Mouse (Mus musculus) splenic B cell, adult 2 months (primary cell): Measurements from ENCODE around the gene St6galnac5.
A peak's percentile ranks its signal among the peaks of the same experiment; 100 is the strongest.

Source experiments
- DNase-seq: peaks from one replicate; pipeline ENCODE4 v3.0.0-alpha.2; 2011; ENCODE audit warnings: low read depth, low spot score
- H3K27me3 ChIP-seq: 2 replicates; pipeline ENCODE4 v1.6.1; 2012; ENCODE audit warnings: mild to moderate bottlenecking, low read length, moderate library complexity, mixed read lengths; ENCODE audit not compliant: control insufficient read depth, poor library complexity, insufficient read depth, severe bottlenecking
- H3K36me3 ChIP-seq: 2 replicates; pipeline ENCODE4 v1.6.1; 2012; ENCODE audit warnings: mild to moderate bottlenecking, low read length, moderate library complexity, mixed read lengths; ENCODE audit not compliant: control insufficient read depth, poor library complexity, insufficient read depth, severe bottlenecking

Gene St6galnac5

GRCm38 (mm10) chr3:152841264-152841663, 140.8 kb downstream of the St6galnac5 start:
- no peaks in the 10 kb centered on the region for H3K27me3 ChIP-seq
- no peaks in the 10 kb centered on the region for H3K36me3 ChIP-seq
- no peak for DNase-seq

GRCm38 (mm10) chr3:152837938-152838337, 144.1 kb downstream of the St6galnac5 start:
- no peaks in the 10 kb centered on the region for H3K36me3 ChIP-seq
- no peak for DNase-seq
- no peaks in the 10 kb centered on the region for H3K27me3 ChIP-seq

DNA sequence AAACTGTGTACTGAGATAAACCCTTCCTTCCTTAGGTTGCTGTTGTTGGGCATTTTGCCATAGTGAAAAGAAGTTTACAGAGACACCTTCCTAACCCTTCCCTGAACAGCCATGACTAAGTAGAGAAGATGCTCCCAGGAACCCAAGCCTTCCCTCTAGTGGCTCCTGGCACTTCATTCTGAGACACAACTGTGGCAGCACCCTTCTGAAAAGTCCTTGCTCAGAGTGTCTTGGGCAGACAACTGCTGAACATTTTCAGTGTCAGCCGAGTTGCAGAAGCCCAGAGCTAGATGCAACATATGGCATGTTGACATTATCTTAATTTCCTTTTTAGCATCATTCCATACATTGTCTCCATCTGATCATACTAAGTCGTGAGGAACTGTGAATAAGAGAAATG, 144.6 kb downstream of the St6galnac5 start:
- DNase-seq = no peak
- Histone ChIP-seq H3K36me3 (no peaks in the 10 kb centered on the region), H3K27me3 (no peaks in the 10 kb centered on the region)

DNA sequence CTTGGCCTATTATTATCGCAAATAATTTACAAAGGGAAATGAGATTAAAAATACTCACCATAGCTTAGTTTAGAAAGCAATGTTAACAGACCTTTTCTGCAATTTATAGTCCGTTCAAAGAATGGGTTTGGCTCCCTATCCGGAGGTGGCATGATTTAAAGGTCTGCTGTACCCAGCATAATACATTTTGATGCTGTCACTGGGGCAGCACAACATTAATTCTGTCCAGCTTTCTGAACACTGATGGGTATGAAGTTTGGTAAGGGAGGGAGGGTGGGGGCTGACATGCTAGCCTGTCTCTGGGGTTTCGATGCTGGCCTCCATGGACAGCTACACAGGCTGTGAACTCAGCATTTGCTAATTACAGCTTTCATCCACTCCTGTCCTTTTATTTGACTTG, 149.6 kb downstream of the St6galnac5 start:
- no peak for DNase-seq
- Histone ChIP-seq H3K27me3 (no peaks in the 10 kb centered on the region), H3K36me3 (no peaks in the 10 kb centered on the region)

DNA sequence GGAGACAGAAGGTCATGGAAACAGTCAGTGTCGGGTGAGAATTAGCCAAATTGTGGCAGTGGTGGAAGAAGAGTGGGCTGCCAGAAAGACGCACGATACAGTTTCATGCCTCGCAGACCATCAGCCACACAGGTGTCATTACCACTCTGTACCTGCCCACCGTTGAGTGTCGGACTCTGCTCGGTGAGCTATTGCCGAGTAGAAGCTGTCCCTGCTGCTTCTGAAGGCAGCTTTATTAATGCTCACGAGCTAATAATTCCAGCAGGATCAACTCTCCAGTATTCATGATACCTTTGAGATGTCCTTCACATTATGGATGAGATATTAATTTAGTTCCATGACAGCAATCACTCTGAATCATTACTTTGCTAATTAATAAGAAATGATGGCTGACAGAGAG, 150.1 kb downstream of the St6galnac5 start:
- no peak for DNase-seq
- H3K27me3 ChIP-seq = no peaks in the 10 kb centered on the region
- no peaks in the 10 kb centered on the region for H3K36me3 ChIP-seq

DNA sequence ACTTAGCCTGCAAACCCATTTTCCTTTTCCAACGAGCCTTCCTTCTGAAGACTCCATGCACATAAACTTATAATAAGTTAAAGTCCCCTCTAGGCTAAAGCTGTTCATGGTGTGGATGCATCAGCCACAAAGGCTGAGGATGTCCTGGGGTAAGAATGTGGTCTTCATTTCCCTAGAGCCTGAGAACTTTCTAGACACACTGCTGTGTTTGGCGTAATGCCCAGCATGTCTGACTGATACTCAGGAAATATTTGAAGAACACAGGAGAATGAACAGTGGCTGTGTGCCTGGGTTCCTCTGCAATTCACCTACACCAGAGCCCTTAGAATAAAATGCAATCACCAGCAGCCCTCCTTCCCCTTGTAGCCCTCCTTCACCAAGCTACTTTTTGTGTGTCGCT, 150.7 kb downstream of the St6galnac5 start:
- no peaks in the 10 kb centered on the region for H3K36me3 ChIP-seq
- H3K27me3 ChIP-seq = no peaks in the 10 kb centered on the region
- DNase-seq = no peak

DNA sequence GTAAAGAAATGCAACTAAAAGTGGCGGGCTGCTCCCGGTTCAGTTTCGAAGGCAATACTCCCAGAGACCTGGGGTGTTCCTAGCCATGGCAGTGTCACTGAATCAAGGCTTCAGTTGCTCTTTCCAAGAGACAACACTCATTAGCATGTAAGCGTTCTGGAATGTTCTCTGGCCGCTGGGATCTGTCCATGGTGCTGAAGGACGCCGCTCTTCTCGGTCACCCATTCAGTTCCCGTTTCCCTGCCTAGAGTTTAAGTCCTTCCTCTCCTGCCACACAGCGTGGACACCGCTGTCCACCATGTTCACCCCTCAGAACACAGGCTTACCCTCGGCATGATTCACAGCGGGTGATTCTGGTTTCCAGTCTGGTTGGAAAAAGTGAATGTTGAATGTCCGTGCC, 160.8 kb downstream of the St6galnac5 start:
- H3K36me3 ChIP-seq = no peaks in the 10 kb centered on the region
- DNase-seq = peak; percentile 29
- H3K27me3 ChIP-seq = no peaks in the 10 kb centered on the region

GRCm38 (mm10) chr3:152820406-152820805, 161.6 kb downstream of the St6galnac5 start:
- DNase-seq = no peak
- no peaks in the 10 kb centered on the region for H3K36me3 ChIP-seq

GRCm38 (mm10) chr3:152815110-152815509, 166.9 kb downstream of the St6galnac5 start:
- DNase-seq = no peak
- no peaks in the 10 kb centered on the region for H3K36me3 ChIP-seq
- no peaks in the 10 kb centered on the region for H3K27me3 ChIP-seq

More at GRCm38 (mm10) chr3:152820406-152820805, 161.6 kb downstream of the St6galnac5 start:
- H3K27me3 ChIP-seq = no peaks in the 10 kb centered on the region

- DNase-seq = no peak
- no peaks in the 10 kb centered on the region for H3K36me3 ChIP-seq
- H3K27me3 ChIP-seq = no peaks in the 10 kb centered on the region
Observed at GRCm38 (mm10) chr3:152813905-152814304, 168.1 kb downstream of the St6galnac5 start.

- Histone ChIP-seq H3K27me3 (no peaks in the 10 kb centered on the region), H3K36me3 (no peaks in the 10 kb centered on the region)
- DNase-seq = peak; percentile 42
Observed at GRCm38 (mm10) chr3:152799738-152800431, 182.2 kb downstream of the St6galnac5 start.

- Histone ChIP-seq H3K36me3 (no peaks in the 10 kb centered on the region), H3K27me3 (no peaks in the 10 kb centered on the region)
- no peak for DNase-seq
Observed at GRCm38 (mm10) chr3:152797354-152797753, 184.7 kb downstream of the St6galnac5 start.

GRCm38 (mm10) chr3:152796216-152796615, 185.8 kb downstream of the St6galnac5 start:
- Histone ChIP-seq H3K36me3 (no peaks in the 10 kb centered on the region), H3K27me3 (no peaks in the 10 kb centered on the region)
- no peak for DNase-seq

DNA sequence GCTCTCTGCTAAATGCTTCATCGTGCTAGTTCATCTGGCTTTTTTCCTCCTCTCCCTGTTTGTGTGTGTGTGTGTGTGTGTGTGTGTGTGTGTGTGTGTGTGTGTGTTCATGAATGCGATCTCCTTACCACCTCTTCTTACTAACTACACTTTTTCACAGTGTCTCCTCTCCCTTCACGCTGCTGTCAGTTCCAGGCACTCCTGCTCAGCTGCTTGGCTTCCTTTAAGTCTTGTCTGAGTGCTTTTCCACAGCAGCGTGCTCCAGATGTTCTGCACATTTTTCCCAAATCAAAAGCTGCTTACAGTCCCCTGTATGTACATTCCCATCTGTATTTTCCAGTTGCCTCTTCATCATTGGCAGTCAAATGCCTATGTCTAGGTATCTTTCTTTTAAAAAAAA, 189.0 kb downstream of the St6galnac5 start:
- H3K27me3 ChIP-seq = no peaks in the 10 kb centered on the region
- peaks cover 4% of the 10 kb centered on the region; the same call in 1 of the 2 replicates for H3K36me3 ChIP-seq

DNA sequence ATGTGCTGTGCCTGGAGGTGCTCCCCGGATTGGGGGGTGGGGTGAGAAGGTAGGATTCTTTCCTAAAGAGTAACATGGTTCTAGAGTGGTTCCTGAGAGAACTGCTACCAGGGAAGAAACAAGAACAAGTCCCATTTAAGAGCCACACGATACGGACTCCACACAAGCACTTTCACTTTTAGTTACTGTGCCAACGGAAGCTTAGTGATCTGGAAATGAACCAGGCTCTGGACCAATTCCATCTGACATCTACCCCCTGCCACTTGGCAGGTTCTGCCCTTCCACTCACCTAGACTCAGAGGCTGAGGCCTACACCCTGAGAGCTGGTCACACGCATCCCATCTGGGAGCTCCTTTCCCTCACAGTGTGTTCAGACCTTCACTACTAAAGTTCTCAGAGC, 189.4 kb downstream of the St6galnac5 start:
- Histone ChIP-seq H3K27me3 (no peaks in the 10 kb centered on the region), H3K36me3 (peaks cover 4% of the 10 kb centered on the region; the same call in 1 of the 2 replicates)
- no peak for DNase-seq

More for the DNA sequence above, 189.0 kb downstream of the St6galnac5 start:
- DNase-seq = no peak
